Mouse (Mus musculus) kidney, adult 2 months (tissue): ENCODE results near the gene Arhgef6.

Experiments used
- CTCF ChIP-seq: fragments of 200-500 bp; conservative IDR thresholded peaks from 2 replicates; pipeline ENCODE4 v1.5.1; 2011; ENCODE audit warnings: low read depth, mild to moderate bottlenecking, control low read depth, low read length, moderate library complexity, mixed read lengths; ENCODE audit not compliant: insufficient read depth, insufficient read length
- POLR2A ChIP-seq: fragments of 200-500 bp; IDR thresholded peaks from one replicate; pipeline ENCODE4 v1.6.1; 2011; ENCODE audit warnings: low read depth, low read length, control low read depth

GRCm38 (mm10) chrX:57326487-57327221 lies 11.9 kb downstream of the Arhgef6 start:
- TF ChIP-seq POLR2A (no peak), CTCF (no peak)
